Mouse (Mus musculus) erythroblast, embryonic 14.5 days (primary cell): Measurements from ENCODE around the gene Thra.

Experiments used
- GATA1 ChIP-seq: IDR thresholded peaks from 2 replicates; pipeline ENCODE4 v1.6.1; 2012; ENCODE audit warnings: low read length, inconsistent platforms, mixed read lengths
- TAL1 ChIP-seq: IDR thresholded peaks from 3 replicates; pipeline ENCODE4 v1.6.1; 2012; ENCODE audit warnings: low read length, inconsistent platforms, mixed read lengths

GRCm38 (mm10) chr11:98791448-98791847 is 51.0 kb downstream of the Thra start:
- TF ChIP-seq GATA1: no peak
- TF ChIP-seq TAL1: no peak
